Mouse (Mus musculus) brain, embryonic 18.5 days (tissue): Measurements from ENCODE around the gene Efna5.

Experiments used
- DNase-seq: peaks from one replicate; pipeline ENCODE4 v3.0.0-alpha.2; 2012; ENCODE audit warnings: low read depth, low spot score

Efna5 gene

GRCm38 (mm10) chr17:62853741-62854140, 27.4 kb downstream of the Efna5 start:
- DNase-seq: no peak

- no peak for DNase-seq
These were observed 28.1 kb downstream of the Efna5 start for GRCm38 (mm10) chr17:62852822-62853608.

- no peak for DNase-seq
These were observed 29.8 kb downstream of the Efna5 start for GRCm38 (mm10) chr17:62851268-62851667.

GRCm38 (mm10) chr17:62850603-62851002, 30.5 kb downstream of the Efna5 start:
- no peak for DNase-seq

- DNase-seq: no peak
These were observed 31.4 kb downstream of the Efna5 start for GRCm38 (mm10) chr17:62849676-62850075.

- DNase-seq: no peak
These were observed 35.5 kb downstream of the Efna5 start for GRCm38 (mm10) chr17:62845656-62846055.

GRCm38 (mm10) chr17:62844329-62844728, 36.8 kb downstream of the Efna5 start:
- no peak for DNase-seq

GRCm38 (mm10) chr17:62837336-62837735, 43.8 kb downstream of the Efna5 start:
- DNase-seq: no peak

- DNase-seq: no peak
These were observed 44.5 kb downstream of the Efna5 start for GRCm38 (mm10) chr17:62836598-62837106.

GRCm38 (mm10) chr17:62832550-62833127, 48.5 kb downstream of the Efna5 start:
- no peak for DNase-seq

- no peak for DNase-seq
These were observed 53.6 kb downstream of the Efna5 start for GRCm38 (mm10) chr17:62827549-62827948.

- DNase-seq: peak; percentile 42
These were observed 59.9 kb downstream of the Efna5 start for GRCm38 (mm10) chr17:62821219-62821618.

- no peak for DNase-seq
These were observed 61.2 kb downstream of the Efna5 start for GRCm38 (mm10) chr17:62819931-62820330.

GRCm38 (mm10) chr17:62818821-62819220, 62.3 kb downstream of the Efna5 start:
- DNase-seq: no peak

- DNase-seq: no peak
These were observed 62.8 kb downstream of the Efna5 start for GRCm38 (mm10) chr17:62818337-62818736.

- DNase-seq: no peak
These were observed 64.2 kb downstream of the Efna5 start for GRCm38 (mm10) chr17:62816879-62817278.

GRCm38 (mm10) chr17:62813461-62813860, 67.7 kb downstream of the Efna5 start:
- DNase-seq: no peak

GRCm38 (mm10) chr17:62807891-62808290, 73.2 kb downstream of the Efna5 start:
- DNase-seq: no peak

GRCm38 (mm10) chr17:62806646-62807045, 74.5 kb downstream of the Efna5 start:
- DNase-seq: no peak

- no peak for DNase-seq
These were observed 78.4 kb downstream of the Efna5 start for GRCm38 (mm10) chr17:62802748-62803147.

GRCm38 (mm10) chr17:62797272-62797671, 83.8 kb downstream of the Efna5 start:
- no peak for DNase-seq

GRCm38 (mm10) chr17:62789291-62790290, 91.5 kb downstream of the Efna5 start:
- no peak for DNase-seq
